In genomic region chr14:76949388-76949787, GRCm38 (mm10) we compare ENCODE assay signal across 10 mouse cellular contexts.
A peak's percentile ranks its signal among the peaks of the same experiment; 100 is the strongest.
DNase-seq lines count a peak whose midpoint lies in the region; ATAC-seq and TF ChIP-seq lines count a peak whose summit lies in the region.
"Had no signal": no experiment of that assay in that cellular context is flagged by ENCODE, and none has a peak within 500 bp of the region (broad histone marks: within the 10 kb centered on the region; RNA-seq: fewer than 3 reads in every experiment).

No protein-coding gene starts in this region.

- TF ChIP-seq POLR2A in thymus, adult 2 months (IDR thresholded peaks at IDR 0.05; ENCODE audit: control insufficient read depth, extremely low read depth, insufficient read depth, low read length, poor library complexity): no peak

- H3K9me3 ChIP-seq in limb, embryonic 13.5 days: no peaks in the 10 kb centered on the region
- H3K9me3 ChIP-seq: embryonic facial prominence, embryonic 15.5 days; midbrain, embryonic 10.5 days had no signal

- no peak overlapping the region for H3K4me3 ChIP-seq in layer of hippocampus, adult 2 months
- H3K4me3 ChIP-seq in limb, embryonic 13.5 days: no peak overlapping the region
- H3K4me3 ChIP-seq in thymus, adult 2 months (ENCODE audit: control insufficient read depth, insufficient read depth, low read length): no peak overlapping the region
- H3K4me3 ChIP-seq: embryonic facial prominence, embryonic 15.5 days; midbrain, embryonic 10.5 days had no signal

- H3K4me1 ChIP-seq in limb, embryonic 13.5 days: peaks cover 35% of the 10 kb centered on the region
- H3K4me1 ChIP-seq in thymus, adult 2 months (replicated peaks; ENCODE audit: control insufficient read depth, insufficient read depth, low read length): no peaks in the 10 kb centered on the region

- ATAC-seq in limb, embryonic 13.5 days (ENCODE audit: low FRiP score, low read depth): no peak

- no peak overlapping the region for H3K4me2 ChIP-seq in limb, embryonic 13.5 days (replicated peaks)
- H3K4me2 ChIP-seq: embryonic facial prominence, embryonic 15.5 days had no signal

- DNase-seq in adrenal gland, adult 2 months: peak; percentile 22
- DNase-seq in adrenal gland, adult 8-10 months: no peak
- DNase-seq in layer of hippocampus, adult 2 months (ENCODE audit: low spot score in 2 of 2): no peak
- DNase-seq in layer of hippocampus, adult 9-10 months (ENCODE audit: low spot score): no peak
- peak; percentile 48 for DNase-seq in cerebellum, adult 8-10 months
- DNase-seq in thymus, postnatal 10 days (ENCODE audit: low spot score in 2 of 2): no peak
- no peak for DNase-seq in thymus, adult 2 months

- no peak for TF ChIP-seq CTCF in layer of hippocampus, adult 2 months (conservative IDR thresholded peaks at IDR 0.05)
- TF ChIP-seq CTCF in thymus, adult 2 months (IDR thresholded peaks at IDR 0.05; ENCODE audit: borderline replicate concordance, control insufficient read depth, extremely low read depth, insufficient read depth, low read length, poor library complexity): no peak

- no peaks in the 10 kb centered on the region for H3K36me3 ChIP-seq in limb, embryonic 13.5 days
- no peaks in the 10 kb centered on the region for H3K36me3 ChIP-seq in thymus, adult 2 months (ENCODE audit: control insufficient read depth, insufficient read depth, low read length)
- H3K36me3 ChIP-seq: embryonic facial prominence, embryonic 15.5 days; midbrain, embryonic 10.5 days had no signal

- WGBS in limb, embryonic 13.5 days: 47% methylated on average over 3 of the region's 3 CpGs
- 92% methylated on average over 3 of the region's 3 CpGs for WGBS in thymus, adult 2 months

- no peak overlapping the region for H3K9ac ChIP-seq in limb, embryonic 13.5 days
- H3K9ac ChIP-seq: embryonic facial prominence, embryonic 15.5 days had no signal

- peak overlapping the region; percentile 60 for H3K27ac ChIP-seq in layer of hippocampus, adult 2 months
- H3K27ac ChIP-seq in limb, embryonic 13.5 days: peak overlapping the region; percentile 78; the same call in 1 of the 2 replicates
- no peak overlapping the region for H3K27ac ChIP-seq in thymus, adult 2 months (ENCODE audit: control insufficient read depth, insufficient read depth, low read length)
- H3K27ac ChIP-seq: embryonic facial prominence, embryonic 15.5 days; midbrain, embryonic 10.5 days had no signal

- no peaks in the 10 kb centered on the region for H3K27me3 ChIP-seq in limb, embryonic 13.5 days
- H3K27me3 ChIP-seq in thymus, adult 2 months (ENCODE audit: control insufficient read depth, insufficient read depth, low read length): no peaks in the 10 kb centered on the region
- H3K27me3 ChIP-seq: embryonic facial prominence, embryonic 15.5 days had no signal

Comparison
In these comparisons a context has a peak if more than half of its experiments do, and no peak if none do; other contexts are left out.
1. DNase-seq: peak in adrenal gland, adult 2 months (single experiment) and cerebellum, adult 8-10 months (single experiment); none in adrenal gland, adult 8-10 months (single experiment), layer of hippocampus, adult 2 months (0 of 2), layer of hippocampus, adult 9-10 months (single experiment), thymus, postnatal 10 days (0 of 2) and thymus, adult 2 months (single experiment).